Mouse (Mus musculus) CH12.LX (cell line): ENCODE measurements around the gene Sirt5. TPM values are rescaled to one million over a fixed set of nuclear protein-coding genes. Genes with fewer than 3 reads are reported as not detected.

Experiments used
- DNase-seq: peaks from one replicate; pipeline ENCODE4 v3.0.0-alpha.2; 2013; ENCODE audit errors: extremely low read depth
- H3K27ac ChIP-seq: 2 replicates; pipeline ENCODE4 v1.5.1; 2012; ENCODE audit warnings: low read depth, mild to moderate bottlenecking, control low read depth, moderate library complexity; ENCODE audit not compliant: insufficient read depth
- H3K27me3 ChIP-seq: replicated peaks from 2 replicates; pipeline ENCODE3; 2012; ENCODE audit warnings: inconsistent platforms
- H3K36me3 ChIP-seq, 2 experiments: replicated peaks in 1 of 2; 2 replicates each; pipeline versions ENCODE3 to v1.6.1; 2012; ENCODE audit warnings: inconsistent platforms in 1 of 2, low read length in 1 of 2, mild to moderate bottlenecking in 1 of 2, mixed read lengths in 1 of 2, moderate library complexity in 1 of 2; ENCODE audit not compliant: control insufficient read depth in 1 of 2, insufficient read depth in 1 of 2
- H3K4me1 ChIP-seq, 2 experiments: 2 replicates each; pipeline ENCODE4 v1.6.1; 2012; ENCODE audit warnings: inconsistent platforms in 1 of 2, moderate library complexity in 1 of 2; ENCODE audit not compliant: insufficient read depth in 2 of 2, control insufficient read depth in 1 of 2
- H3K4me2 ChIP-seq: 2 replicates; pipeline ENCODE4 v1.6.1; 2012; ENCODE audit warnings: low read depth, mild to moderate bottlenecking, control low read depth; ENCODE audit not compliant: poor library complexity, insufficient read depth, severe bottlenecking
- H3K4me3 ChIP-seq, 3 experiments: fragments of 150-350 bp in 1 of 3; sonication (generic) in 1 of 3; replicated peaks in 1 of 3; 2 replicates each; pipeline versions ENCODE3 to v1.5.1; 2011 to 2012; ENCODE audit warnings: low read depth in 2 of 3, low read length in 2 of 3, mild to moderate bottlenecking in 2 of 3, moderate library complexity in 2 of 3, control low read depth in 1 of 3, improper control_type of control experiment in 1 of 3, inconsistent platforms in 1 of 3, mixed read lengths in 1 of 3; ENCODE audit not compliant: poor library complexity in 1 of 3
- H3K79me2 ChIP-seq: replicated peaks from 2 replicates; pipeline ENCODE4 v1.6.1; 2012; ENCODE audit warnings: mild to moderate bottlenecking, moderate library complexity; ENCODE audit not compliant: control insufficient read depth, poor library complexity, insufficient read depth, severe bottlenecking; ENCODE audit errors: extremely low read depth
- H3K9ac ChIP-seq: 2 replicates; pipeline ENCODE4 v1.6.1; 2012; ENCODE audit warnings: low read depth, mild to moderate bottlenecking, control low read depth, moderate library complexity; ENCODE audit not compliant: insufficient read depth
- H3K9me3 ChIP-seq: replicated peaks from 2 replicates; pipeline ENCODE3; 2012; ENCODE audit warnings: low read length, inconsistent platforms, mixed read lengths
- CHD1 ChIP-seq: IDR thresholded peaks from 2 replicates; pipeline ENCODE4 v1.6.1; 2012; ENCODE audit warnings: low read depth, low read length, improper control_type of control experiment, inconsistent platforms
- CTCF ChIP-seq, 2 experiments: IDR thresholded peaks in 1 of 2; conservative IDR thresholded peaks in 1 of 2; 2 replicates each; pipeline ENCODE4 v1.5.1; 2011 to 2012; ENCODE audit warnings: low read depth in 2 of 2, low read length in 2 of 2, improper control_type of control experiment in 1 of 2, inconsistent platforms in 1 of 2, mild to moderate bottlenecking in 1 of 2, moderate library complexity in 1 of 2
- GABPA ChIP-seq: IDR thresholded peaks from 2 replicates; pipeline ENCODE4 v1.6.1; 2012; ENCODE audit warnings: low read depth, low read length, improper control_type of control experiment, inconsistent platforms; ENCODE audit not compliant: insufficient replicate concordance
- MEF2A ChIP-seq: IDR thresholded peaks from 2 replicates; pipeline ENCODE4 v1.6.1; 2014; ENCODE audit warnings: low read depth, mild to moderate bottlenecking, inconsistent platforms, low read length, improper control_type of control experiment, borderline replicate concordance
- NELFE ChIP-seq: IDR thresholded peaks from 2 replicates; pipeline ENCODE4 v1.6.1; 2011; ENCODE audit warnings: low read depth, low read length, improper control_type of control experiment
- RAD21 ChIP-seq: IDR thresholded peaks from 2 replicates; pipeline ENCODE4 v1.6.1; 2011; ENCODE audit warnings: low read depth, mild to moderate bottlenecking, low read length, improper control_type of control experiment, moderate library complexity
- SIN3A ChIP-seq: IDR thresholded peaks from 2 replicates; pipeline ENCODE4 v1.6.1; 2012; ENCODE audit warnings: low read length, improper control_type of control experiment, inconsistent platforms
- SMC3 ChIP-seq: IDR thresholded peaks from 2 replicates; pipeline ENCODE4 v1.6.1; 2011; ENCODE audit warnings: low read depth, low read length, improper control_type of control experiment
- ZC3H11A ChIP-seq: IDR thresholded peaks from 2 replicates; pipeline ENCODE4 v1.6.1; 2012; ENCODE audit warnings: low read depth, mild to moderate bottlenecking, inconsistent platforms, low read length, improper control_type of control experiment
- dilution Hi-C: fragments of 300-500 bp; cut with MboI; formaldehyde crosslinking; loops from 2 replicates; pipeline ENCODE4 v1.14.3; 2020; ENCODE audit warnings: low sequenced_read_pairs; ENCODE audit not compliant: extremely low pct_unique_long_range_greater_than_20kb, extremely low pct_ligation_motif_present
- in situ Hi-C: fragments of 300-500 bp; cut with MboI; formaldehyde crosslinking; loops from 3 replicates; pipeline ENCODE4 v1.14.3; 2019; ENCODE audit warnings: low sequenced_read_pairs, low pct_ligation_motif_present, low pct_unique_long_range_greater_than_20kb, mixed read lengths
- polyA plus RNA-seq: library from polyadenylated mRNA; unstranded; fragments of >175 nt; gene quantifications from 2 replicates; pipeline ENCODE4 v1.2.1, GENCODE M21; 2012; ENCODE audit warnings: low read depth; ENCODE audit not compliant: insufficient read length
- total RNA-seq, 2 experiments: library from RNA; depleted of rRNA; stranded (reverse); fragments of 300-350 nt in 1 of 2; fragments of >200 nt in 1 of 2; gene quantifications; 2 replicates each; pipeline ENCODE4 v1.2.3; 2012 to 2014

Gene Sirt5
- total and polyA plus RNA-seq, 3 experiments, result 8.2 to 11.3 (median 9.3) TPM

DNA sequence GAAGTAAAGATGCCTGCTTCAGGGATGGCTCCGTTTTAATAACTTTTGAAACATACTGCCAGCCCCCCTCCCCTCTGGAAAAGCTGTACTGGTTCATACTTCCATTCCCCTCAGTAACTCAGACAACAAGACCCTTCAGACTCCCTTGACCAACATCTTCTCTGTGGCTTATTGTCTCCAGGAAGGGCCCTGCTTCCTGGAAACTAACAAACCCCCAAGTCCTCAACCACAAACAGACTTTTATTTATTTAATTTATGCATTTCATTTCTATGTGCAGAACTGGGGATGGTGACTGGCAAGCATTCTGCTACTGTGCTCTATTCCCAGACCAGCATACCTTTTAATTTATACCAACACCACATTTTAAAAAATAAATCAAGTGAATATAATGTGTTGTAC, 39.9 kb upstream of the Sirt5 start:
- Histone ChIP-seq H3K79me2 (no peaks in the 10 kb centered on the region), H3K4me3 (no peak overlapping the region), H3K4me1 (no peaks in the 10 kb centered on the region), H3K4me2 (no peak overlapping the region), H3K27ac (no peak overlapping the region), H3K27me3 (no peaks in the 10 kb centered on the region), H3K9me3 (no peaks in the 10 kb centered on the region), H3K36me3 (no peaks in the 10 kb centered on the region), H3K9ac (no peak overlapping the region)
- dilution Hi-C loops (no loop called here), in situ Hi-C loops (no loop called here)
- DNase-seq, result no peak
- TF ChIP-seq ZC3H11A, result no peak

DNA sequence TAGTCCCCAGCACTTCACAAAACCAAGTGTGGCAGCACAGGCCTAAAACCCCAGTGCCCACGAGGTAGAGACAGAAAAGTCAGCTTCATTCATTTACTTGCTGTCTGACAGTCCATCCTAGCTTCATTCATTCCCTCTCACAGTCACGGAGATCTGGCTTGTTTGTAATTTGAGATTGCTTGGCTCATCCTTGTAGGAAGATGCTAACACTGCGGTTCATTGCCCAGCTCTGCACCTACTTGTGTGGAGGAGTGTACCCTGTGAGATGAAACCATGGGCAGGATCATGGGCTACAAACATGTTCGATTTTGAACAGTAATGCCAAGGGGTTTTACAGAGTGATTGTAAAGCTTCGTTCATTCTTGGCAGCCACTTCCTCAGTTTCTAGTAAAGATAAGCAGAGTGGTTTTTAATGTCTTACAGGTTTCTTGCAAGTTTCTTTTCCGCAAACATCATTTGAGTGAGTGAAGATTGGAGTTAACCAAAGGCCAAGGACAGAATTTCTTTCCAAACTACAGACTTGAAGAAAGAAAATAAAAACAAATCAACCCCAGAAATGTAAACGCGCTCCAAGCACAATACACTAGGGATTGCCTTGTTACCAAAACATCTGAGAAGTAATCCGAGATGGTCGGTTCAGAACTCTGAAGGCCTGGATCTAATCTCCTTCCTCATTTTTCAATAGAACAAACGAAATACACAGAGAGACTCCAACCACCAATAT, 33.4 kb upstream of the Sirt5 start:
- H3K27ac ChIP-seq, result no peak overlapping the region
- no peaks in the 10 kb centered on the region for H3K79me2 ChIP-seq
- H3K36me3 ChIP-seq, result no peaks in the 10 kb centered on the region
- TF ChIP-seq CHD1, result no peak
- no peak for TF ChIP-seq SIN3A
- TF ChIP-seq MEF2A, result no peak
- H3K4me1 ChIP-seq, result no peaks in the 10 kb centered on the region
- H3K9me3 ChIP-seq, result no peaks in the 10 kb centered on the region
- no peak overlapping the region for H3K9ac ChIP-seq
- in situ Hi-C loops, result no loop called here
- no peaks in the 10 kb centered on the region for H3K27me3 ChIP-seq
- no peak overlapping the region for H3K4me2 ChIP-seq
- dilution Hi-C loops, result no loop called here
- no peak for DNase-seq
- no peak overlapping the region for H3K4me3 ChIP-seq

DNA sequence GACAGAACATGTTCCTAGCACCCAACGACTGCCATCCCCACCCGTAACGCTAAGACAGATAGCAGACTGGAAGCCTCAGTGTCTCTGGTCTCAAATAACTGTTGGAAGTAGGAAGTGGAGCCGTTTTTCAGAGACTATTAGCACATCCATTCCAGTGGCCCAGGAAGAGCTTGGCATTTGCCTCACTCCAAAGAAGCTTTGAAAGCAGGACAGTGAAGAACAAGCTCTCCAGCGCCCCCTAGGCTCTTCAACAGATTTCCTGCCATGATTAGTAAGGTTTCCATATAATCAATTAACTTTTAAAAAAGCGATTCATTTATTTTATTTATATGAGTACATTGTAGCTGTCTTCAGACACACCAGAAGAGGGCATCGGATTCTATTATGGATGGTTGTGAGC, 32.7 kb upstream of the Sirt5 start:
- Histone ChIP-seq H3K4me2 (no peak overlapping the region), H3K4me1 (no peaks in the 10 kb centered on the region), H3K79me2 (no peaks in the 10 kb centered on the region), H3K9me3 (no peaks in the 10 kb centered on the region), H3K27me3 (no peaks in the 10 kb centered on the region), H3K36me3 (no peaks in the 10 kb centered on the region), H3K27ac (no peak overlapping the region), H3K4me3 (no peak overlapping the region), H3K9ac (no peak overlapping the region)
- in situ Hi-C loops, result no loop called here
- TF ChIP-seq SMC3, result peak; percentile 17
- TF ChIP-seq GABPA, result no peak
- TF ChIP-seq RAD21, result peak; percentile 33
- no peak for TF ChIP-seq NELFE
- peak; percentile 25 to 46; a peak in 2 of 4 replicates for TF ChIP-seq CTCF (conservative IDR thresholded peaks at IDR 0.05 in 1 of 2, IDR thresholded peaks at IDR 0.05 in 1 of 2; ENCODE audit: low read depth in 2 of 2, low read length in 2 of 2)
- no peak for TF ChIP-seq MEF2A
- dilution Hi-C loops, result no loop called here
- DNase-seq, result peak; percentile 21
